Mouse (Mus musculus) limb, embryonic 11.5 days (tissue): ENCODE data around the gene Ly6g5c. TPM values are rescaled to one million over a fixed set of nuclear protein-coding genes. Genes with fewer than 3 reads are reported as not detected.

Source experiments
- ATAC-seq: fragments of 200-750 bp; cut with Nextera tagmentation; 2 replicates; pipeline ENCODE4 v1.8.0; 2017; ENCODE audit warnings: low read depth; ENCODE audit not compliant: insufficient number of reproducible peaks, low FRiP score, low TSS enrichment
- DNase-seq: peaks from one replicate; pipeline ENCODE4 v3.0.0-alpha.2; 2015; ENCODE audit warnings: low spot score
- H3K27ac ChIP-seq: fragments of 300-500 bp; sonication (generic); replicated peaks from 2 replicates; pipeline ENCODE4 v1.5.1; 2014; ENCODE audit warnings: low read depth, mild to moderate bottlenecking, low read length
- H3K27me3 ChIP-seq: fragments of 300-500 bp; sonication (generic); 2 replicates; pipeline ENCODE4 v1.6.1; 2014; ENCODE audit warnings: mild to moderate bottlenecking, low read length, mixed read lengths; ENCODE audit not compliant: control insufficient read depth, insufficient read depth
- H3K36me3 ChIP-seq: fragments of 300-500 bp; sonication (generic); 2 replicates; pipeline ENCODE4 v1.6.1; 2014; ENCODE audit warnings: mild to moderate bottlenecking, low read length, moderate library complexity, mixed read lengths; ENCODE audit not compliant: control insufficient read depth, insufficient read depth
- H3K4me1 ChIP-seq: fragments of 300-500 bp; sonication (generic); 2 replicates; pipeline ENCODE4 v1.6.1; 2014; ENCODE audit warnings: low read length, mixed read lengths; ENCODE audit not compliant: control insufficient read depth, insufficient read depth
- H3K4me2 ChIP-seq: fragments of 300-500 bp; sonication (generic); 2 replicates; pipeline ENCODE4 v1.6.1; 2014; ENCODE audit warnings: low read depth, mild to moderate bottlenecking, moderate library complexity; ENCODE audit not compliant: severe bottlenecking
- H3K4me3 ChIP-seq: fragments of 300-500 bp; sonication (generic); 2 replicates; pipeline ENCODE4 v1.5.1; 2014; ENCODE audit warnings: low read depth, low read length
- H3K9ac ChIP-seq: fragments of 300-500 bp; sonication (generic); 2 replicates; pipeline ENCODE4 v1.6.1; 2014; ENCODE audit warnings: mild to moderate bottlenecking, low read length
- H3K9me3 ChIP-seq: fragments of 300-500 bp; sonication (generic); 2 replicates; pipeline ENCODE4 v1.6.1; 2016; ENCODE audit warnings: low read length; ENCODE audit not compliant: control insufficient read depth
- WGBS: fragments of 180-500 bp; shearing (Covaris S2); extraction: QIAGEN DNeasy Blood & Tissue Kit; methylation state at CpG from one replicate; pipeline ENCODE4 v1.1.7; 2014; 5-methylcytosine and 5-hydroxymethylcytosine counted together
- polyA plus RNA-seq: library from polyadenylated mRNA; unstranded; fragments of >200 nt; fragmentation: Nextera tagmentation; extraction: Ambion mirVana; gene quantifications from 2 replicates; pipeline ENCODE4 v1.2.1, GENCODE M21; 2014

Ly6g5c gene
- polyA plus RNA-seq, 1 experiment from 2014 or later, result not detected

- Histone ChIP-seq H3K4me1 (peaks cover 12% of the 10 kb centered on the region), H3K4me2 (peak overlapping the region; percentile 42), H3K9ac (no peak overlapping the region; the same call in 1 of the 2 replicates), H3K27ac (no peak overlapping the region), H3K9me3 (no peaks in the 10 kb centered on the region), H3K4me3 (no peak overlapping the region), H3K36me3 (no peaks in the 10 kb centered on the region), H3K27me3 (no peaks in the 10 kb centered on the region)
- DNase-seq (no peak), ATAC-seq (no peak)
- WGBS, result 40% methylated on average over 2 of the region's 2 CpGs
Observed at GRCm38 (mm10) chr17:35077285-35077684, 30.8 kb upstream of the Ly6g5c start.

GRCm38 (mm10) chr17:35077786-35078233, 30.3 kb upstream of the Ly6g5c start, which contains the start of gene Ly6g6d:
Gene Ly6g6d (minus strand): TSS chr17:35078065.
- H3K9me3 ChIP-seq, result no peaks in the 10 kb centered on the region
- H3K27me3 ChIP-seq, result no peaks in the 10 kb centered on the region
- H3K27ac ChIP-seq, result no peak within 1 kb of the TSS; the same call in 1 of the 2 replicates
- ATAC-seq (no peak), DNase-seq (no peak)
- peak within 1 kb of the TSS; percentile 42 for H3K4me2 ChIP-seq
- WGBS, result 12% methylated on average over 14 of the region's 14 CpGs
- no peaks in the 10 kb centered on the region for H3K36me3 ChIP-seq
- peak within 1 kb of the TSS; percentile 12; the same call in 1 of the 2 replicates for H3K4me3 ChIP-seq
- peaks cover 12% of the 10 kb centered on the region for H3K4me1 ChIP-seq
- H3K9ac ChIP-seq, result peak within 1 kb of the TSS; percentile 50

- DNase-seq, result no peak
Observed at GRCm38 (mm10) chr17:35079778-35080177, 28.3 kb upstream of the Ly6g5c start.

GRCm38 (mm10) chr17:35080248-35080647, 27.8 kb upstream of the Ly6g5c start:
- Histone ChIP-seq H3K4me3 (no peak overlapping the region), H3K9me3 (no peaks in the 10 kb centered on the region), H3K27me3 (no peaks in the 10 kb centered on the region), H3K4me1 (peaks cover 10% of the 10 kb centered on the region), H3K27ac (no peak overlapping the region), H3K9ac (no peak overlapping the region), H3K36me3 (no peaks in the 10 kb centered on the region), H3K4me2 (no peak overlapping the region)
- 37% methylated on average over 6 of the region's 6 CpGs for WGBS
- no peak for ATAC-seq
- DNase-seq, result no peak

More at GRCm38 (mm10) chr17:35079778-35080177, 28.3 kb upstream of the Ly6g5c start:
- Histone ChIP-seq H3K36me3 (no peaks in the 10 kb centered on the region), H3K27ac (no peak overlapping the region), H3K27me3 (no peaks in the 10 kb centered on the region), H3K4me1 (peaks cover 10% of the 10 kb centered on the region), H3K4me3 (no peak overlapping the region), H3K4me2 (no peak overlapping the region), H3K9me3 (no peaks in the 10 kb centered on the region), H3K9ac (no peak overlapping the region)
- no peak for ATAC-seq
- WGBS, result 70% methylated on average over 9 of the region's 9 CpGs

GRCm38 (mm10) chr17:35080710-35081109, 27.4 kb upstream of the Ly6g5c start:
- no peaks in the 10 kb centered on the region for H3K36me3 ChIP-seq
- peaks cover 10% of the 10 kb centered on the region for H3K4me1 ChIP-seq
- no peak overlapping the region for H3K9ac ChIP-seq
- no peak overlapping the region for H3K4me2 ChIP-seq
- ATAC-seq (no peak), DNase-seq (no peak)
- H3K4me3 ChIP-seq, result no peak overlapping the region
- H3K27ac ChIP-seq, result no peak overlapping the region
- no peaks in the 10 kb centered on the region for H3K9me3 ChIP-seq
- 87% methylated on average over 4 of the region's 4 CpGs for WGBS
- H3K27me3 ChIP-seq, result no peaks in the 10 kb centered on the region

- H3K9me3 ChIP-seq, result no peaks in the 10 kb centered on the region
- no peak for ATAC-seq
- H3K27me3 ChIP-seq, result no peaks in the 10 kb centered on the region
- no peak overlapping the region for H3K9ac ChIP-seq
- no peak overlapping the region for H3K27ac ChIP-seq
- H3K4me2 ChIP-seq, result no peak overlapping the region
- peaks cover under 1% of the 10 kb centered on the region for H3K4me1 ChIP-seq
- H3K36me3 ChIP-seq, result no peaks in the 10 kb centered on the region
- DNase-seq, result no peak
- no peak overlapping the region for H3K4me3 ChIP-seq
- 79% methylated on average over 16 of the region's 16 CpGs for WGBS
Observed at GRCm38 (mm10) chr17:35082841-35083576, 25.1 kb upstream of the Ly6g5c start.

GRCm38 (mm10) chr17:35083929-35084497, 24.1 kb upstream of the Ly6g5c start:
- Histone ChIP-seq H3K9ac (no peak overlapping the region), H3K4me3 (no peak overlapping the region), H3K27me3 (no peaks in the 10 kb centered on the region), H3K27ac (no peak overlapping the region), H3K36me3 (no peaks in the 10 kb centered on the region), H3K4me1 (no peaks in the 10 kb centered on the region), H3K4me2 (no peak overlapping the region), H3K9me3 (no peaks in the 10 kb centered on the region)
- DNase-seq (no peak), ATAC-seq (no peak)
- 71% methylated on average over 3 of the region's 3 CpGs for WGBS

GRCm38 (mm10) chr17:35085208-35085865, 22.7 kb upstream of the Ly6g5c start, which contains the start of gene Ly6g6f:
Gene Ly6g6f (minus strand): TSS chr17:35085610.
- Histone ChIP-seq H3K27ac (no peak within 1 kb of the TSS), H3K27me3 (no peaks in the 10 kb centered on the region), H3K4me2 (no peak within 1 kb of the TSS), H3K4me1 (no peaks in the 10 kb centered on the region), H3K36me3 (no peaks in the 10 kb centered on the region), H3K9me3 (no peaks in the 10 kb centered on the region), H3K4me3 (no peak within 1 kb of the TSS), H3K9ac (no peak within 1 kb of the TSS)
- 84% methylated on average over 7 of the region's 7 CpGs for WGBS
- ATAC-seq (no peak), DNase-seq (no peak)
